Mouse (Mus musculus): Measurements from ENCODE around the gene Elf2.
"Not testable (repeated sequence)": the region's sequence is repeated elsewhere in the genome, so short reads cannot be mapped to it uniquely, and the experiment has no call there.

The Elf2 gene

GRCm38 (mm10) chr3:51233918-51234751 is 106.3 kb downstream of the Elf2 start:
- peak; percentile 52 to 72 for DNase-seq (ENCODE audit: low spot score in 2 of 2)

GRCm38 (mm10) chr3:51233474-51233873 is 107.0 kb downstream of the Elf2 start:
- DNase-seq (ENCODE audit: low spot score in 2 of 2): no peak

GRCm38 (mm10) chr3:51232205-51232910 is 108.1 kb downstream of the Elf2 start:
- DNase-seq (ENCODE audit: low spot score in 2 of 2): no peak

- DNase-seq (ENCODE audit: low spot score in 2 of 2): peak in 1 of 2 experiments; percentile 42
Measured at GRCm38 (mm10) chr3:51231499-51231898, 109.0 kb downstream of the Elf2 start.

GRCm38 (mm10) chr3:51230886-51231285 is 109.6 kb downstream of the Elf2 start:
- DNase-seq (ENCODE audit: low spot score in 2 of 2): no peak

- DNase-seq (ENCODE audit: low spot score in 2 of 2): no peak
Measured at GRCm38 (mm10) chr3:51230146-51230835, 110.2 kb downstream of the Elf2 start.

- no peak for DNase-seq (ENCODE audit: low spot score in 2 of 2)
Measured at GRCm38 (mm10) chr3:51229226-51229625, 111.2 kb downstream of the Elf2 start.

GRCm38 (mm10) chr3:51228821-51229205 is 111.7 kb downstream of the Elf2 start:
- DNase-seq (ENCODE audit: low spot score in 2 of 2): no peak

- no peak for DNase-seq (ENCODE audit: low spot score in 2 of 2)
Measured at GRCm38 (mm10) chr3:51228038-51228820, 112.2 kb downstream of the Elf2 start.

GRCm38 (mm10) chr3:51226601-51227000 is 113.9 kb downstream of the Elf2 start:
- DNase-seq (ENCODE audit: low spot score in 2 of 2): no peak

- no peak for DNase-seq (ENCODE audit: low spot score in 2 of 2)
Measured at GRCm38 (mm10) chr3:51225979-51226378, 114.5 kb downstream of the Elf2 start.

GRCm38 (mm10) chr3:51225226-51225750 is 115.2 kb downstream of the Elf2 start:
- no peak for DNase-seq (ENCODE audit: low spot score in 2 of 2)

GRCm38 (mm10) chr3:51224363-51225225 is 115.9 kb downstream of the Elf2 start, which contains the start of gene Noct:
Gene Noct (plus strand): TSS chr3:51224447.
- DNase-seq (ENCODE audit: low spot score in 2 of 2): peak; percentile 79 to 82

- DNase-seq (ENCODE audit: low spot score in 2 of 2): no peak
Measured at GRCm38 (mm10) chr3:51223556-51223955, 116.9 kb downstream of the Elf2 start.

- DNase-seq (ENCODE audit: low spot score in 2 of 2): no peak
Measured at GRCm38 (mm10) chr3:51222834-51223460, 117.5 kb downstream of the Elf2 start.

GRCm38 (mm10) chr3:51222302-51222701 is 118.2 kb downstream of the Elf2 start:
- no peak for DNase-seq (ENCODE audit: low spot score in 2 of 2)

- no peak for DNase-seq (ENCODE audit: low spot score in 2 of 2)
Measured at GRCm38 (mm10) chr3:51221847-51222246, 118.6 kb downstream of the Elf2 start.

GRCm38 (mm10) chr3:51220846-51221245 is 119.6 kb downstream of the Elf2 start:
- DNase-seq (ENCODE audit: low spot score in 2 of 2): no peak

- DNase-seq (ENCODE audit: low spot score in 2 of 2): no peak
Measured at GRCm38 (mm10) chr3:51219213-51219612, 121.2 kb downstream of the Elf2 start.

- DNase-seq (ENCODE audit: low spot score in 2 of 2): not testable (repeated sequence)
Measured at GRCm38 (mm10) chr3:51218385-51218784, 122.1 kb downstream of the Elf2 start.
